Mouse (Mus musculus) urinary bladder, postnatal 14 days (tissue): ENCODE measurements around the gene Lhx3.
A peak's percentile ranks its signal among the peaks of the same experiment; 100 is the strongest.

Experiments used
- DNase-seq: peaks from one replicate; pipeline ENCODE4 v3.0.0; 2021; ENCODE audit warnings: low spot score

Lhx3 gene

DNA sequence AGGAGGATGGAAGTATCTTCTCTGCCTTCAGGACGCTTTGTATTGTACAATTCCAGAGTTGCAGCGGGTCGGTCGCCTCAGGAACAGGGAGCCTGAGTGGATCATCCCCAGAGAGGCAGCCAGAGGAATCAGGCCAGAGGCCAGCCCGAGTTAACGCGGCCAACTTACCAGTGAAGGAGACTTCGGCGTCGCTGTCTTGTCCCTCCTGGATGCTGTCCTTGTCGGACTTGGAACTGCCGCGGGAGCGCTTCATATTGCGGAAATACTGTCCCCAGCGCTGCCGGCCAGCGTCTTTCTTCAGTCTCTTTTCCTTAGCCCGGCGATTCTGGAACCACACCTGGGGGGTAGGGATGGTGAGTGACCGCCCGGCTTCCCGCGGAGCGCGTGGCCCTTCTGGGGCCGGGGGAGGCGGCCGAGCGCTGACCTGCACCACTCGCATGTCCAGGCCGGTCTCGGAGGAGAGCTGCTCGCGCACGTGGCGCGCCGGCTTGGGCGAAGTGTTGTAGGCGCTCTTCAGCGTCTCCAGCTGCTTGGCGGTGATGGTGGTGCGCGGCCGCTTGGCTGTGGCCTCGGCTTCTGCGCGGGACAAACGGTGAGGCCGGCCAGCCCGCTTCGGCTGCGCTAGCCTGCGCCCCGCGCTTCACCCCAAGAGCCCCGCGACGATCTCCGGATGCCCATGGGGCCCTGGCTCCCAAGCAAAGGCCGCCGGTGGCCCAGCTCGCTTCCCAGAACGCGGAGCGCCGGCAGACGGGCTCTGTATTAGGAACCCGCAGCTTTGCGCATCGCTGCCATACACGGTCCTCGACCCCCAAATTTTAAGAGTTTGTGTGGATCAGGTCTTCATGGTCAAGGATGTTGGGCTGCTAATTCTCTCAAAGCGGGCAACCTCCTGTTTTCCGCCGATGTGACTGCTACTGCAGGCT lies 5.9 kb downstream of the Lhx3 start:
- DNase-seq, result no peak

- DNase-seq, result no peak
Observed at GRCm38 (mm10) chr2:26198488-26198887, 9.6 kb downstream of the Lhx3 start.

DNA sequence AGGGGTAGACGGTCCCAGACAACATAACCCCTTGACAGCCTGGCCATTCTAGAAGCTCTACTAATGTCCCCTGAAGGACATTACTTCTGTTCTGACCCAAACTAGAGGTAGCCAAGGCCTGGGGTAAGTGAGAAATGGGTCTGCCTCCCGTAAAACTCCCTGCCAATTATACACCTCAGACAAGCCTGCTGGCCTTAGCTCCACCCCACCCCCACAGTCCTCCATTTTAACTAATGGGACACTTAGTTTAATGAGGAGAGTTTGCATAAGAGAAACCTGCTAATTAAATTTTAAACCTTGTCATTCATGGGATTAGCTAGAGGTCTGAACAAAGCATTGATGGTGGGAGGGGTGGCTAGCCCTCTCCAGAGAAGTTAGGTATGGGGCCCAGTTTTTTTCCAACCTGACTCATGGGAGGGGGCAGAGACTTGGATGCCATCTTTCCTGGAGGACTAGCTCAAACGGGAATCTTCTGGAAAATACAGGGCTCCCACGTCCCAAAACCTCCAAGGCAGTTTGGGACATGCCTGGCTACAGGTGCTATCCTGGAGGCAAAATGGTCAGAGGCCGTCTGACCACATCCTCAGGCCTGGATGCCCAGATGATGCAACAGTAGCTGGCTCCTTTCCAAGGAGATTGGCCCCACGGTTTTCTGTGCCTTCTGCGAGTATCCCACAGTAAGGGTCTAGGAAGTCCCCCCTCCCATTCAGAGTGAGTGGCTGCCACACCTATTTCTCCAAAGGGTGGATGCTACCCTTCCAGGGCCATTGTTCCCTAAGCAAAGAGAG lies 13.3 kb downstream of the Lhx3 start:
- DNase-seq, result no peak

DNA sequence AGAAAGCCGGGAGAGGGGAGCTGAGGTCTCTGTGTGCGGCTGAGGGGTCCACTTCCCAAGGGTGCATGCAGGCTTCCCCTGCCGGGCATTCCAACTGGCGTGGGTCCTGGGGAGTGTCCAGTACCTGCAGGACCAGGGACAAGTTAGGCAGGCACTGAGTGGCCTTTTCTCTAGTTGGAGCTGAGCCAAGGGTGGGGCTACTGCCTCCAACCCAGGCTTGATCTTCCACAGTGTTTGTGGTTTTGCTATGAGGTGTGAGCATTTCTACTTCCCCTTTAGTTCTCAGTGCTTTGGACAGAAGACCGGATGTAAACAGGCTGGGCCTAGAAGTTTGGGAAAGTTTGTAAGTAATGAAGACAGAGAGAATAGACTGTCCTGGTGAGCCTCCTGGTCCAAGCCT lies 19.6 kb downstream of the Lhx3 start:
- DNase-seq, result peak; percentile 82

DNA sequence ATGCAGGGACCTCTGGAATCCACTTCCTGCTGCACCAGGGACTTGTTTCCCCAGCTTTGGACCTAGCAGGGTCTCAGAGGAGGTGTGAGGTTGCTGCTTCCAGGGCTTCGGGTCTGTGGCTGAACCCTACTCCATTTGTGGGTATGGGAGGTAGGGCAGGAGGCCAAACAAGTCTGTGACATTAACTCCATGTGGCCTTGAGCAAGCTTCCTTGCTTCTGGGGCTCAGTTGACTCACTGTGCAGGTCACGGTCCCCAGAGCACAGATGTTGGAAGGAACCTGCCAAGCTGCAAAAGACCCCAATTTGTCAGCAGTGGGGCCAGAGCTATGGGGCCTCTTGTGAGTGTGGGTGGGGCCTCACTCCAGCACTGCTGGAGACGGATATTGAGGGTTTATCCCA lies 23.7 kb downstream of the Lhx3 start:
- no peak for DNase-seq

DNA sequence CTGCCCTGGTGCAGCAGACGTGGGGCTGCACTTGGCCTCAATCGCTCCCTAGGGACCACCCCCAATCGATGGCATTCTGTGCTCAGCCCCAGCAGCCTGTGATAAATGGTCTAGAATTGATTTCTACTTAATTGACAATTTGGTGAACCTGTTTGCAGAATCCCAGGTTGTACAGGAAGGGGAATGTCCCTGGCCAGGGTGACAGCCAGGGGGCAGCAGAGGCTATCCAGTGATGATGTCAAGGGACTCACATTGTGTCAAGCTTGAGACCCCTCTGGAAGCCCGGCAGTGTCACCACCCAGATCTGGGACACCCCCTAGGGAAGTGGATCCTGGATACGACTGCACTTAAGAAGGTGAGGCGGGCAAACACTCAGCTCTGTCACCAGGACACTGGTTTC lies 25.4 kb downstream of the Lhx3 start:
- peak; percentile 60 for DNase-seq

- DNase-seq, result no peak
Observed at GRCm38 (mm10) chr2:26177189-26177588, 30.9 kb downstream of the Lhx3 start.

DNA sequence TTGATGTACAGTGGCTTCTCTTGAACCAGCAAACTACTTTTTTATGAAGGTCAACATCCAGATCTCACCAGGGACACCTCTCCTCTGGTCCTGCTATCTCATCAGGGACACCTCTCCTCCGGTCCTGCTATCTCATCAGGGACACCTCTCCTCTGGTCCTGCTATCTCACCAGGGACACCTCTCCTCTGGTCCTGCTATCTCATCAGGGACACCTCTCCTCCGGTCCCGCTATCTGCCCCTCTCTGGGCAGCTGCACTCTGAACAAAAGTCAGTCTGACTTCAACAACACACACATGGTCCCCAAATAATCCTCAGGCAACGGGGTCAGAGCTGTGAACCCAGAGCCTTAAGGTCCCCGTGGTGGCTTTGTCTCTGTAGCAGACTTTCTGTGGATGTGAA lies 31.4 kb downstream of the Lhx3 start:
- no peak for DNase-seq

DNA sequence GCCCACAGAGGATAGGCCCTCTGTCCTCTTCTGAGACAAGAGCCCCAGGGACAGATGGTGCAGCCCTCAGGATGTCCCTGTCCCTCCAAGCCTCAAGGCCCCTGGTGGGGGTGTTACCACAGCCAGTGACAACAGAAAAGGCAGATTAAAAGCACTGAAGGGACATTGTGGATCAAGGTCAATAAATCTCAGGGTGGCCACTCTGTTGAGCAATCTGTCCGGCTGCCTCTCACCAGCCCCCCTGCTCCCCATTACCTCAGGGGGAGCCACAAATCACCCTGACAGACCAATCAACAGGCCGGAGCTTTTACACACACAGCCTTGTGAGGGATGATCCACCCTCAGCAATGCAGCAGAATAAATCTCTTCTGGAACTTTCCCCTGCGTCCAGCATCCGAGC lies 32.9 kb downstream of the Lhx3 start:
- no peak for DNase-seq

- DNase-seq, result no peak
Observed at GRCm38 (mm10) chr2:26172166-26172565, 35.9 kb downstream of the Lhx3 start.

- no peak for DNase-seq
Observed at GRCm38 (mm10) chr2:26170376-26170775, 37.7 kb downstream of the Lhx3 start.

DNA sequence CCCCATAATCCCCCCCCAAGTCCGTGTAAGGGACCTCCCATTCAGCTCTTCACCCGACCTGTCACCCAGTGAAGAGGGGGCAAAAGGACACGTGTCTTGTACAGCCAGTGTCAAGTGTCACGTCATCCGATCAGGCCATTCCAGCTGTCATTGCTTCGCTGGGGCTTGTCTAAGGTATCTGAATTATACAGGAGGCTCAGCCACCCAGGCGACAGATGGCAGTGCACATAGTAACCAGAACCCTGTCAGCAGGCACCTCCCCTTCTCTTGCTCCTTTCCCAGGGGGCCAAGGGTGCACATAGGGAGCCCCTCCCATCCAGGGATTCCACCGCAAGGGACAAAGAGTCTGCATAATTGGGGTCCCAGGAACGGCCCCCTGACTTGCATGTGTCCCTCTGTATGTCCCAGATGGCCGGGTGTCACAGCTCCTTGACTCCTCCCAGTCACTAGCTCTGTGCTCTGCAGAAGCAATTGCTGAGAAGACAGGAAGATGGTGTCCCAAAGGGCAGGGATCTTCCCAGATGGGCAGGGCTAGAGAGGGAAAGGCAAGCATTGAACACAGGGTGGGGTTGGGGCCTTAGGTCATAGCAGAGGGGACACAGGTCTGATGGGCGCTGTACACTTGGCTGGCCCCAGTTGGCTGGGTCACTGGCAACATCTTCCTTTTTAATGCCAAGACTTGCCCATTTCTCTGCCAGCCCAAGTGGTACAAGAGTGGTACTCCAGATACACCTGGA lies 39.1 kb downstream of the Lhx3 start:
- DNase-seq, result no peak

DNA sequence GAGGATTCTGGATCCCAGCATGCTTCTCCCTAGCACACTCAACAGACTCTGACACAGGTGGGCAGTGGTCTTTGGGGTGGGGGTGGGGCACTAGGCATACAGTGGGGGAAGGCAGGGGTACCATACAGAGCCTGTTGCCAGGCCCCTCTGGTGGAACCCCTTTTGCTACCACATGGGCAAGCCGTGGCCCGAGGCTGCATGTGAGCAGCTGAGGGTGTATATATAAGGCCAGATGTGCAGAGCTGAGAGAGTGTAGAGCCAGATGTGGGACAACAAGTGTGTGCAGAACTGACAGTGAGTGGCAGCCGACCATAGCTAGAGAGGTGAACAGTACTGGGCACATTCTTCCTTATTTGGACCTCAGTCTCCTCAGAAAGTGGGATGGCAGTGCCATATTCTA lies 41.2 kb downstream of the Lhx3 start:
- DNase-seq, result no peak

DNA sequence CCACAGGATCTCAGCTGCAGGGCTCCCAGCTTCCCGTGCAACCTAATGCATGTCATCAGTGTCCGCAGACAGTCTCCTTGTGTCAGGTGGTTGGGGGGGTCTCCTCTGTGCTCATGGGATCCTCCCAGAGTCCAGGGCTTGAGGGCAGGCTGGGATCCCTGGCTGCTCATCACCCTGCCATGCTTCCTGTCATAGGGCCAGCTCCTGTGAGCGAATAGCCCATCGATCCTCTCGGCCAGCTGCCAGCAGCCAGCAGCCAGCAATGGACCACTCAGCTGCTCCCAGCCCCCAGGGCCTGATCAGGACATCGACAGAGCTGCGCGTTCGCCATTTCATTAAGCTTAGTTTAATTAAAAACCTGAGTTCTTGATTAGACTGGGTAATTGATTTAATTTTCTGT lies 50.0 kb downstream of the Lhx3 start:
- no peak for DNase-seq

DNA sequence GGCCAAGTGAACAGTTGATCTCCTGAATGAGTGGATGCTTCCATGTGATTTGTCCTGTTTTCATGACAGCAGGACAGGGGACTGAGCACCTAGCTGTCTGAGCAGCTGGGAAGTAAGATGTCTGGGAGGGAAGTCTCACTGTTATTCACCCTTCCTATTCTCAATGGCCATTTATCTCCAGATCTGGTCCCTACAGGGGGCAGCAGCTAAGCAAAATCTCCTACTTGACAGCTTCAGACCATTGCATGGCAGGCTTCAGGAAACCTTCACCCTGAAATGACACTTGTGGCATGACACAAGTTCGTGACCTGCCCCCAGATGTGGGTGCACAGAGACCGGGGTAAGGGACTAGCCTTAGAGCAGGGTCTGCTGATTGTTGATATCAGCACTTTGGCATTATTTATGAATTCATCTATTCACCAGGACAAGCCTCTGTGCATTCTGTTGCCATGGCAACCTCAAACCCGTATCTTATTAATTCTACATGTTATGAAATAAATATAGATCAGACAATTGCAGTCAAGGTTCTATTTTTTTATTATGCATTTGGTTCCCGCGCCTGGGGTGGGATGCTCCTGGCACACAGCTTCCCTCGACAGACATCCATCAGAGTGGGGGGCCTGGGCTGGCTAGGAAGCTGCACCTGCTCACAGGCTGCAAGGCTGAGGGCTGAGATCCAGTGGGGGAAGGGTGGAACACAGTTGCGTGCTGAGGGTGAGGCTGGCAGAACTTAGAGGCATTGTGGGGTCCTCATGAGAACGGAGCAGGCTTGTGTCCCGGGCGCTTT lies 51.7 kb downstream of the Lhx3 start:
- DNase-seq, result no peak

GRCm38 (mm10) chr2:26155737-26156136 lies 52.4 kb downstream of the Lhx3 start:
- no peak for DNase-seq

- DNase-seq, result no peak
Observed at GRCm38 (mm10) chr2:26154586-26154985, 53.5 kb downstream of the Lhx3 start.

DNA sequence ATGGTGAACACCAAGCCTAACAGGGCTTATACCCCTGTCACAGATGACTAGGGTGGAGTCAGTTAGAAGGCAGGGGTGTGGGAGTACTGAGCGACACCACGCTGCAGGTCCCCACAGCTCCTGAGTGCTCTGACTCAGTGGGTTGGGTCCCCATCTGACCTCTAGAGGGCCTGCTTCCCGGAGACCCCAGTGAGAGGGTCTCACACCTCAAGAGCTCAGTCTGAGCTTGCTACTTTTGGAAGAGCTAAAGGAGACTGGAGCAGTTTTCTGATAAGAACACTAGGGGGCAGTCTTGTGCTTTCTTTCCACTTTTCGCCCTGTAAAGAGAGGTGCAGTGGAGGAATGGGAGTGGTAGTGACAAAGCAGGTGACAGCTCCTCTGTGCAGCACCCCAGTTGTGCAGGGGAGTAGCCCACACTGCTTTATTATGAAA lies 54.2 kb downstream of the Lhx3 start:
- DNase-seq, result no peak

DNA sequence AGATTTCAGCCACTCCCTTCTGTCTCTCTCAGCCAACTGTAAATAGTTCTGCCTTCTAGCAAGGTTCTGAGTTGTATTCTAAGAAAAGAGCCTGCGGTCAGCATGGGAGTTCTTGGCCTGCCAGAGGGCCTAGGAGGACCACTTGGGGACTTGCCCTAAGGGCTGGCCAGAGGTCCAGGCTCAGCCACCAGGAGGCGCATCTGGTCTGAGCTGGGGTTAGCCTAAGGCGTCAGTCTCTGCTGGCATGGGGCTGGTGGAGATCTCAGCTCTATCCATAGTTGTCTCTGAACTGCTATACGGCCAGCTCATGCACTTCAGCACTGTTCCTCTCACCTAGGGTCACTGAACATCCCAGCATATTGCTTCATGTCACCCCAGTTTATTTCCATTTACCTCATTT lies 54.8 kb downstream of the Lhx3 start:
- peak; percentile 55 for DNase-seq
